Mouse (Mus musculus): ENCODE measurements around the gene Setd6. TPM values are rescaled to one million over a fixed set of nuclear protein-coding genes. Genes with fewer than 3 reads are reported as not detected.

The Setd6 gene
- polyA plus RNA-seq, 1 experiment from 2014 or later: 24.2 TPM

- H3K27me3 ChIP-seq (ENCODE audit: control insufficient read depth, insufficient read depth, low read length): no peaks in the 10 kb centered on the region
- no peaks in the 10 kb centered on the region for H3K9me3 ChIP-seq (ENCODE audit: control insufficient read depth, low read length)
- DNase-seq (ENCODE audit: low spot score, missing footprints): no peak
- H3K4me3 ChIP-seq (ENCODE audit: low read depth, low read length): peak overlapping the region; percentile 83; the same call in 1 of the 2 replicates
- H3K4me1 ChIP-seq (ENCODE audit: control insufficient read depth, insufficient read depth, low read length): peaks cover 13% of the 10 kb centered on the region
- peak overlapping the region; percentile 85 for H3K9ac ChIP-seq (ENCODE audit: low read length)
- H3K36me3 ChIP-seq (ENCODE audit: control insufficient read depth, insufficient read depth, low read length): peaks cover 3% of the 10 kb centered on the region; the same call in 1 of the 2 replicates
- WGBS: 89% methylated on average over 6 of the region's 6 CpGs
- H3K4me2 ChIP-seq: peak overlapping the region; percentile 94
- no peak for ATAC-seq (ENCODE audit: low FRiP score)
- H3K27ac ChIP-seq (ENCODE audit: low read depth, low read length): no peak overlapping the region
Measured at GRCm38 (mm10) chr8:95714837-95715413, 756 bp upstream of the Setd6 start.

GRCm38 (mm10) chr8:95716546-95717335 lies 1.1 kb downstream of the Setd6 start:
- no peak overlapping the region for H3K27ac ChIP-seq (ENCODE audit: low read depth, low read length)

GRCm38 (mm10) chr8:95727625-95728024 lies 11.9 kb downstream of the Setd6 start:
- no peaks in the 10 kb centered on the region for H3K27me3 ChIP-seq (ENCODE audit: control insufficient read depth, insufficient read depth, low read length)
- WGBS: 90% methylated on average over 4 of the region's 4 CpGs
- H3K36me3 ChIP-seq (ENCODE audit: control insufficient read depth, insufficient read depth, low read length): peaks cover 42% of the 10 kb centered on the region

More at GRCm38 (mm10) chr8:95716546-95717335, 1.1 kb downstream of the Setd6 start:
- no peaks in the 10 kb centered on the region for H3K9me3 ChIP-seq (ENCODE audit: control insufficient read depth, low read length)
- peak overlapping the region; percentile 85 for H3K9ac ChIP-seq (ENCODE audit: low read length)
- no peaks in the 10 kb centered on the region for H3K27me3 ChIP-seq (ENCODE audit: control insufficient read depth, insufficient read depth, low read length)
- DNase-seq (ENCODE audit: low spot score, missing footprints) (peak; percentile 91), ATAC-seq (ENCODE audit: low FRiP score) (no peak)
- peaks cover 3% of the 10 kb centered on the region; the same call in 1 of the 2 replicates for H3K36me3 ChIP-seq (ENCODE audit: control insufficient read depth, insufficient read depth, low read length)
- peak overlapping the region; percentile 83 for H3K4me3 ChIP-seq (ENCODE audit: low read depth, low read length)
- peaks cover 13% of the 10 kb centered on the region for H3K4me1 ChIP-seq (ENCODE audit: control insufficient read depth, insufficient read depth, low read length)
- H3K4me2 ChIP-seq: peak overlapping the region; percentile 94
- 23% methylated on average over 21 of the region's 21 CpGs for WGBS

GRCm38 (mm10) chr8:95738596-95738995 lies 22.9 kb downstream of the Setd6 start:
- Histone ChIP-seq H3K9me3 (ENCODE audit: control insufficient read depth, low read length) (no peaks in the 10 kb centered on the region), H3K27me3 (ENCODE audit: control insufficient read depth, insufficient read depth, low read length) (no peaks in the 10 kb centered on the region), H3K9ac (ENCODE audit: low read length) (no peak overlapping the region), H3K4me1 (ENCODE audit: control insufficient read depth, insufficient read depth, low read length) (no peaks in the 10 kb centered on the region), H3K4me3 (ENCODE audit: low read depth, low read length) (no peak overlapping the region), H3K36me3 (ENCODE audit: control insufficient read depth, insufficient read depth, low read length) (peaks cover 28% of the 10 kb centered on the region), H3K4me2 (no peak overlapping the region), H3K27ac (ENCODE audit: low read depth, low read length) (no peak overlapping the region)
- DNase-seq (ENCODE audit: low spot score, missing footprints): no peak
- 83% methylated on average over 7 of the region's 7 CpGs for WGBS
- ATAC-seq (ENCODE audit: low FRiP score): no peak

More at GRCm38 (mm10) chr8:95727625-95728024, 11.9 kb downstream of the Setd6 start:
- H3K27ac ChIP-seq (ENCODE audit: low read depth, low read length): no peak overlapping the region
- DNase-seq (ENCODE audit: low spot score, missing footprints) (no peak), ATAC-seq (ENCODE audit: low FRiP score) (no peak)
- H3K9me3 ChIP-seq (ENCODE audit: control insufficient read depth, low read length): no peaks in the 10 kb centered on the region
- H3K4me2 ChIP-seq: no peak overlapping the region
- H3K4me3 ChIP-seq (ENCODE audit: low read depth, low read length): no peak overlapping the region
- H3K9ac ChIP-seq (ENCODE audit: low read length): no peak overlapping the region
- H3K4me1 ChIP-seq (ENCODE audit: control insufficient read depth, insufficient read depth, low read length): no peaks in the 10 kb centered on the region

GRCm38 (mm10) chr8:95741732-95742131 lies 26.1 kb downstream of the Setd6 start:
- 95% methylated on average over 7 of the region's 7 CpGs for WGBS
- no peak for DNase-seq (ENCODE audit: low spot score, missing footprints)
- no peaks in the 10 kb centered on the region for H3K4me1 ChIP-seq (ENCODE audit: control insufficient read depth, insufficient read depth, low read length)

GRCm38 (mm10) chr8:95748028-95748427 lies 32.3 kb downstream of the Setd6 start:
- no peak overlapping the region for H3K27ac ChIP-seq (ENCODE audit: low read depth, low read length)
- 92% methylated on average over 4 of the region's 4 CpGs for WGBS
- ATAC-seq (ENCODE audit: low FRiP score) (no peak), DNase-seq (ENCODE audit: low spot score, missing footprints) (no peak)
- H3K27me3 ChIP-seq (ENCODE audit: control insufficient read depth, insufficient read depth, low read length): no peaks in the 10 kb centered on the region
- H3K4me3 ChIP-seq (ENCODE audit: low read depth, low read length): no peak overlapping the region
- H3K9ac ChIP-seq (ENCODE audit: low read length): no peak overlapping the region
- H3K9me3 ChIP-seq (ENCODE audit: control insufficient read depth, low read length): no peaks in the 10 kb centered on the region
- H3K4me1 ChIP-seq (ENCODE audit: control insufficient read depth, insufficient read depth, low read length): no peaks in the 10 kb centered on the region
- H3K4me2 ChIP-seq: no peak overlapping the region
- peaks cover 27% of the 10 kb centered on the region for H3K36me3 ChIP-seq (ENCODE audit: control insufficient read depth, insufficient read depth, low read length)

More at GRCm38 (mm10) chr8:95741732-95742131, 26.1 kb downstream of the Setd6 start:
- no peaks in the 10 kb centered on the region for H3K27me3 ChIP-seq (ENCODE audit: control insufficient read depth, insufficient read depth, low read length)
- H3K36me3 ChIP-seq (ENCODE audit: control insufficient read depth, insufficient read depth, low read length): peaks cover 40% of the 10 kb centered on the region
- H3K9ac ChIP-seq (ENCODE audit: low read length): no peak overlapping the region
- no peak for ATAC-seq (ENCODE audit: low FRiP score)
- no peak overlapping the region for H3K4me2 ChIP-seq
- H3K27ac ChIP-seq (ENCODE audit: low read depth, low read length): no peak overlapping the region
- no peaks in the 10 kb centered on the region for H3K9me3 ChIP-seq (ENCODE audit: control insufficient read depth, low read length)
- no peak overlapping the region for H3K4me3 ChIP-seq (ENCODE audit: low read depth, low read length)

GRCm38 (mm10) chr8:95751924-95752323 lies 36.2 kb downstream of the Setd6 start:
- no peak overlapping the region for H3K9ac ChIP-seq (ENCODE audit: low read length)
- no peak for ATAC-seq (ENCODE audit: low FRiP score)
- H3K4me3 ChIP-seq (ENCODE audit: low read depth, low read length): no peak overlapping the region
- no peak overlapping the region for H3K27ac ChIP-seq (ENCODE audit: low read depth, low read length)
- no peaks in the 10 kb centered on the region for H3K27me3 ChIP-seq (ENCODE audit: control insufficient read depth, insufficient read depth, low read length)
- H3K9me3 ChIP-seq (ENCODE audit: control insufficient read depth, low read length): no peaks in the 10 kb centered on the region
- H3K4me2 ChIP-seq: no peak overlapping the region
- DNase-seq (ENCODE audit: low spot score, missing footprints): no peak
- 96% methylated on average over 1 of the region's 1 CpGs for WGBS
- H3K36me3 ChIP-seq (ENCODE audit: control insufficient read depth, insufficient read depth, low read length): peaks cover 16% of the 10 kb centered on the region
- H3K4me1 ChIP-seq (ENCODE audit: control insufficient read depth, insufficient read depth, low read length): no peaks in the 10 kb centered on the region

GRCm38 (mm10) chr8:95760323-95760722 lies 44.6 kb downstream of the Setd6 start:
- no peaks in the 10 kb centered on the region for H3K9me3 ChIP-seq (ENCODE audit: control insufficient read depth, low read length)
- H3K4me2 ChIP-seq: no peak overlapping the region
- H3K36me3 ChIP-seq (ENCODE audit: control insufficient read depth, insufficient read depth, low read length): peaks cover 30% of the 10 kb centered on the region
- H3K9ac ChIP-seq (ENCODE audit: low read length): no peak overlapping the region
- ATAC-seq (ENCODE audit: low FRiP score) (no peak), DNase-seq (ENCODE audit: low spot score, missing footprints) (no peak)
- H3K4me3 ChIP-seq (ENCODE audit: low read depth, low read length): no peak overlapping the region
- no peak overlapping the region for H3K27ac ChIP-seq (ENCODE audit: low read depth, low read length)
- no peaks in the 10 kb centered on the region for H3K27me3 ChIP-seq (ENCODE audit: control insufficient read depth, insufficient read depth, low read length)
- WGBS: 92% methylated on average over 6 of the region's 6 CpGs
- H3K4me1 ChIP-seq (ENCODE audit: control insufficient read depth, insufficient read depth, low read length): no peaks in the 10 kb centered on the region

- 93% methylated on average over 1 of the region's 1 CpGs for WGBS
- Histone ChIP-seq H3K36me3 (ENCODE audit: control insufficient read depth, insufficient read depth, low read length) (peaks cover 35% of the 10 kb centered on the region), H3K27ac (ENCODE audit: low read depth, low read length) (no peak overlapping the region), H3K4me3 (ENCODE audit: low read depth, low read length) (no peak overlapping the region), H3K27me3 (ENCODE audit: control insufficient read depth, insufficient read depth, low read length) (no peaks in the 10 kb centered on the region), H3K4me2 (no peak overlapping the region), H3K9me3 (ENCODE audit: control insufficient read depth, low read length) (no peaks in the 10 kb centered on the region), H3K4me1 (ENCODE audit: control insufficient read depth, insufficient read depth, low read length) (no peaks in the 10 kb centered on the region), H3K9ac (ENCODE audit: low read length) (no peak overlapping the region)
- DNase-seq (ENCODE audit: low spot score, missing footprints) (no peak), ATAC-seq (ENCODE audit: low FRiP score) (no peak)
Measured at GRCm38 (mm10) chr8:95764133-95764532, 48.5 kb downstream of the Setd6 start.
